Mouse (Mus musculus) kidney, postnatal 0 days (tissue): ENCODE results near the gene Zfyve28. TPM values are rescaled to one million over a fixed set of nuclear protein-coding genes. Genes with fewer than 3 reads are reported as not detected.

ENCODE experiments used
- ATAC-seq: fragments of 200-750 bp; cut with Nextera tagmentation; replicated peaks from 2 replicates; pipeline ENCODE4 v1.8.0; 2017; ENCODE audit warnings: low read depth, moderate number of reproducible peaks, moderate TSS enrichment, moderate library complexity; ENCODE audit not compliant: low FRiP score
- DNase-seq: peaks from one replicate; pipeline ENCODE4 v3.0.0-alpha.2; 2016; ENCODE audit warnings: low spot score
- H3K27ac ChIP-seq: fragments of 300-500 bp; sonication (generic); 2 replicates; pipeline ENCODE4 v1.5.1; 2014; ENCODE audit warnings: mild to moderate bottlenecking
- H3K27me3 ChIP-seq: fragments of 300-500 bp; sonication (generic); 2 replicates; pipeline ENCODE4 v1.6.1; 2014; ENCODE audit warnings: low read length, mixed read lengths; ENCODE audit not compliant: insufficient read depth
- H3K36me3 ChIP-seq: fragments of 300-500 bp; sonication (generic); 2 replicates; pipeline ENCODE4 v1.6.1; 2014; ENCODE audit warnings: low read length, mixed read lengths; ENCODE audit not compliant: insufficient read depth
- H3K4me1 ChIP-seq: fragments of 300-500 bp; sonication (generic); replicated peaks from 2 replicates; pipeline ENCODE4 v1.6.1; 2014; ENCODE audit warnings: antibody characterized with exemption, low read length, mixed read lengths; ENCODE audit not compliant: insufficient read depth
- H3K4me2 ChIP-seq: fragments of 300-500 bp; sonication (generic); 2 replicates; pipeline ENCODE4 v1.6.1; 2014; ENCODE audit warnings: mild to moderate bottlenecking, low read length, moderate library complexity, mixed read lengths
- H3K4me3 ChIP-seq: fragments of 300-500 bp; sonication (generic); replicated peaks from 2 replicates; pipeline ENCODE4 v1.5.1; 2014; ENCODE audit warnings: low read depth, low read length
- H3K9ac ChIP-seq: fragments of 300-500 bp; sonication (generic); 2 replicates; pipeline ENCODE4 v1.6.1; 2014; ENCODE audit warnings: low read depth, low read length
- H3K9me3 ChIP-seq: fragments of 300-500 bp; sonication (generic); replicated peaks from 2 replicates; pipeline ENCODE4 v1.6.1; 2016; ENCODE audit warnings: low read length, inconsistent platforms, mixed read lengths
- CTCF ChIP-seq: IDR thresholded peaks from 2 replicates; pipeline ENCODE4 v1.5.1; 2016; ENCODE audit warnings: antibody characterized with exemption, low read depth, mild to moderate bottlenecking, moderate library complexity
- WGBS: fragments of 180-500 bp; shearing (Covaris S2); extraction: QIAGEN DNeasy Blood & Tissue Kit; methylation state at CpG from one replicate; pipeline ENCODE4 v1.1.7; 2014; 5-methylcytosine and 5-hydroxymethylcytosine counted together
- polyA plus RNA-seq: library from polyadenylated mRNA; unstranded; fragments of >200 nt; fragmentation: Nextera tagmentation; extraction: Ambion mirVana; gene quantifications from 2 replicates; pipeline ENCODE4 v1.2.1, GENCODE M21; 2015

Zfyve28 gene
- polyA plus RNA-seq, 1 experiment from 2014 or later: 0.14 TPM

GRCm38 (mm10) chr5:34326875-34327576 lies 38.8 kb upstream of the Zfyve28 start:
- Histone ChIP-seq H3K36me3 (no peaks in the 10 kb centered on the region), H3K9ac (peak overlapping the region; percentile 50), H3K27me3 (no peaks in the 10 kb centered on the region), H3K9me3 (no peaks in the 10 kb centered on the region; the same call in 1 of the 2 replicates), H3K4me1 (peaks cover 4% of the 10 kb centered on the region; the same call in 1 of the 2 replicates), H3K4me2 (peak overlapping the region; percentile 64), H3K4me3 (peak overlapping the region; percentile 21), H3K27ac (no peak overlapping the region)
- 10% methylated on average over 31 of the region's 31 CpGs for WGBS
- peak; percentile 41 for DNase-seq
- ATAC-seq: peak; percentile 68
- TF ChIP-seq CTCF: no peak

DNA sequence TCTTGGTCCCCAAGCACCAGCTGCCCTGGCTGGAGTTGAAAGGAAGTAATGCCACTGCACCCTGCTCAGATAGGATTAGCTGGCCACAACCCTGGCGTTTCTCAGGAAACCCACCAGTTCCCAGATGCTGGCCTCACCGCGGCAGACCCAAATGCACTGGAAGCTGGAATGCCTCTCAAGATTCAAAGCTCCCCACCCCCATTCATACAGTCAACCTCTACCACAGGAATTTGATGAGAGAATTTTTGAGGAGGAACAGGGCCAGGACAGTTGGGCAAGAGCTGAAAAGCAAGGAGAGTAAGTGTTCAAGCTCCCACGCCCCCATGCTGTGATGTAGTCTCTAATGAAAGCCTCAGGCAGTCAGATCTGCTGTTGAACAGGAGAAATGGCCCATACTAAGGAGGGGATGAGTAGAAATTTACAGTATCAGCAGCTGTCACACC lies 38.0 kb upstream of the Zfyve28 start:
- DNase-seq: peak; percentile 6
- TF ChIP-seq CTCF: no peak
- Histone ChIP-seq H3K27ac (no peak overlapping the region), H3K9me3 (no peaks in the 10 kb centered on the region; the same call in 1 of the 2 replicates), H3K4me1 (peaks cover 4% of the 10 kb centered on the region; the same call in 1 of the 2 replicates), H3K27me3 (no peaks in the 10 kb centered on the region), H3K9ac (no peak overlapping the region), H3K4me3 (no peak overlapping the region), H3K4me2 (no peak overlapping the region; the same call in 1 of the 2 replicates), H3K36me3 (no peaks in the 10 kb centered on the region)
- 35% methylated on average over 4 of the region's 4 CpGs for WGBS
- ATAC-seq: no peak

DNA sequence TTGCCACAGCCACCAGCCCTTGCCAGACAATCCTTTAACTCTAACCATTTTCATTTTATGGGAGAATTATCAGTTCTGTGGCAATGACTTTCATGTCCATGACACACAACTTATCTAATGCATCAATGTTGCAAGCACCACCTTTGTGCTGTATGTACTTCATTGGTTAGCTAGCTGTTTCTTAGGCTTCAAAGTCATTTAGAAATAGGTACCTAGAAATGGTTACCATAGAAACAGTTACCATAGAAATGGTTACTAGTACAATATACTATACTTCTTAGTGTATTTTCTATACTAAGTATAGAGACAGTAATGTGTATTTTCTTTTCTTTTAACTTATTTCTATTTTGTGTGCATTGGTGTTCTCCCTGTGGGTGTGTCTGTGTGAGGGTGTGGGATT lies 37.0 kb upstream of the Zfyve28 start:
- Histone ChIP-seq H3K9me3 (no peaks in the 10 kb centered on the region; the same call in 1 of the 2 replicates), H3K9ac (no peak overlapping the region), H3K4me2 (no peak overlapping the region), H3K4me1 (peaks cover 4% of the 10 kb centered on the region; the same call in 1 of the 2 replicates), H3K27me3 (no peaks in the 10 kb centered on the region), H3K36me3 (no peaks in the 10 kb centered on the region), H3K4me3 (no peak overlapping the region), H3K27ac (no peak overlapping the region)
- DNase-seq (no peak), ATAC-seq (no peak)
- TF ChIP-seq CTCF: no peak

GRCm38 (mm10) chr5:34321236-34321635 lies 33.0 kb upstream of the Zfyve28 start:
- H3K4me1 ChIP-seq: 0 out of 2 replicates have a peak, but pooled peaks cover 1% of the 10 kb centered on the region
- H3K36me3 ChIP-seq: no peaks in the 10 kb centered on the region
- WGBS: 95% methylated on average over 4 of the region's 4 CpGs
- no peak for TF ChIP-seq CTCF
- no peak for ATAC-seq
- DNase-seq: no peak
- H3K4me2 ChIP-seq: no peak overlapping the region
- H3K9ac ChIP-seq: no peak overlapping the region
- H3K4me3 ChIP-seq: no peak overlapping the region
- no peak overlapping the region for H3K27ac ChIP-seq
- no peaks in the 10 kb centered on the region for H3K9me3 ChIP-seq
- no peaks in the 10 kb centered on the region for H3K27me3 ChIP-seq

GRCm38 (mm10) chr5:34319491-34320034 lies 31.3 kb upstream of the Zfyve28 start:
- H3K36me3 ChIP-seq: no peaks in the 10 kb centered on the region
- TF ChIP-seq CTCF: peak; percentile 22; the same call in 1 of the 2 replicates
- H3K4me1 ChIP-seq: no peaks in the 10 kb centered on the region
- peak; percentile 17 for DNase-seq
- no peak overlapping the region for H3K9ac ChIP-seq
- H3K27me3 ChIP-seq: no peaks in the 10 kb centered on the region
- no peak overlapping the region for H3K4me3 ChIP-seq
- 62% methylated on average over 2 of the region's 2 CpGs for WGBS
- no peaks in the 10 kb centered on the region for H3K9me3 ChIP-seq
- ATAC-seq: no peak
- no peak overlapping the region for H3K27ac ChIP-seq
- no peak overlapping the region for H3K4me2 ChIP-seq

DNA sequence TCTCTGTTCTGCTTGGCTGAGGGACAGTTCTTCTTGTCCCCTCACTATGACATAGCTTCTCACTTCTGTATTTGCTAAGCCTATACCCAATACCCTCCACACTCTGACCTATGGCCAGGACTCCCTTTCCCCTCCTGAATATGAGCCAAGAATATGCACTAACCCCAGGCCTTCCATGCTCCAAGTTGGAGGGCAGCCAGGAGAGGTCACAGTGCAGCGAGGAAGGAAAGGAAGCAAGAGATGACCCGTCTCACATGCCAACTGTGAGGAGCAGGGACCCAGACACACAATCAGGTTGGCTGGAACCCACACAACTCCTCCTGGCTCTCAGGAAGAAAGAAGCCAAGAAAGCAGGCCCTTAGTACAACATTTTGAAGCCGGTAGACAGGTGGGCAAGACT lies 20.8 kb upstream of the Zfyve28 start:
- no peak overlapping the region for H3K4me3 ChIP-seq
- no peaks in the 10 kb centered on the region for H3K36me3 ChIP-seq
- no peak for DNase-seq
- no peak overlapping the region for H3K9ac ChIP-seq
- 51% methylated on average over 3 of the region's 3 CpGs for WGBS
- no peaks in the 10 kb centered on the region for H3K4me1 ChIP-seq
- no peak for TF ChIP-seq CTCF
- H3K9me3 ChIP-seq: no peaks in the 10 kb centered on the region
- no peak for ATAC-seq
- H3K27me3 ChIP-seq: no peaks in the 10 kb centered on the region
- H3K27ac ChIP-seq: no peak overlapping the region
- H3K4me2 ChIP-seq: no peak overlapping the region
